Mouse (Mus musculus): Measurements from ENCODE around the gene Derl3.

- TF ChIP-seq CTCF (IDR thresholded peaks at IDR 0.05; ENCODE audit: control insufficient read depth, insufficient read depth, insufficient replicate concordance, low read depth, low read length) (no peak), POLR2A (IDR thresholded peaks at IDR 0.05; ENCODE audit: control insufficient read depth, low read depth, low read length) (no peak)
These were observed 19.6 kb upstream of the Derl3 start for GRCm38 (mm10) chr10:75873543-75874170.

Measured in testis, adult 2 months (tissue).